Mouse (Mus musculus) cortical plate, adult 2 months (tissue): ENCODE data around the gene Fgfr2. TPM values are rescaled to one million over a fixed set of nuclear protein-coding genes. Genes with fewer than 3 reads are reported as not detected.

Source experiments
- H3K27ac ChIP-seq: fragments of 200-500 bp; 2 replicates; pipeline ENCODE4 v1.5.1; 2012; ENCODE audit warnings: low read length, control low read depth, inconsistent platforms; ENCODE audit not compliant: insufficient read depth
- H3K4me1 ChIP-seq: fragments of 200-500 bp; 2 replicates; pipeline ENCODE4 v1.6.1; 2011; ENCODE audit warnings: low read length; ENCODE audit not compliant: control insufficient read depth, insufficient read depth
- H3K4me3 ChIP-seq: fragments of 200-500 bp; 2 replicates; pipeline ENCODE4 v1.5.1; 2011; ENCODE audit warnings: mild to moderate bottlenecking, low read length, control low read depth; ENCODE audit not compliant: insufficient read depth
- CTCF ChIP-seq: fragments of 200-500 bp; IDR thresholded peaks from 2 replicates; pipeline ENCODE4 v1.5.1; 2011; ENCODE audit warnings: mild to moderate bottlenecking, control low read depth, low read length; ENCODE audit not compliant: insufficient read depth; ENCODE audit errors: extremely low read depth
- POLR2A ChIP-seq: fragments of 200-500 bp; IDR thresholded peaks from 2 replicates; pipeline ENCODE4 v1.6.1; 2011; ENCODE audit warnings: mild to moderate bottlenecking, low read length, control low read depth; ENCODE audit not compliant: insufficient read depth; ENCODE audit errors: extremely low read depth
- polyA plus RNA-seq: library from polyadenylated mRNA; depleted of rRNA; stranded (reverse); fragments of >200 nt; gene quantifications from 2 replicates; pipeline ENCODE4 v1.2.3, GENCODE M21; 2012

The Fgfr2 gene
- polyA plus RNA-seq, 1 experiment = 50.4 TPM

DNA sequence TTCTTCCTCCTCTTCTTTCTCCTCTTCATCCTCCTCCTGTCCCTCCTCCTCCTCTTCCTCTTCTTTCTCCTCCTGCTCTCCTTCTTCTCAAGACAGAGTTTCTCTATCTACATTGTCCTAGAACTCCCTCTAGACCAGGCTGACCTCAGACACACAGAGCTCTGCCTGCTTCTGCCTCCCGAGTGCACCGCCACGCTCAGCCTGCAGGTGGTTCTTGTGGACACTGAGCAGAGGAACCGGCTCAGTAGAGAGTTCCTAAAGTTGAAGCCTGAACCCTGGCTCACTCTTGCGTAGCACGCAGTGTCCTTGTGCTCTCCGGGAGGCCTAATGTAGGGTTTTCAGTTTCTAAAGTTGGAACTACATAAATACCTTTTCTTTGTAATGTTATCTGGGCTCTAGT is 418.0 kb downstream of the Fgfr2 start:
- H3K4me1 ChIP-seq = peaks cover 4% of the 10 kb centered on the region; the same call in 1 of the 2 replicates
- no peak for TF ChIP-seq POLR2A
- TF ChIP-seq CTCF = no peak
- H3K27ac ChIP-seq = no peak overlapping the region
- H3K4me3 ChIP-seq = no peak overlapping the region

- no peak overlapping the region for H3K27ac ChIP-seq
These were observed 418.8 kb downstream of the Fgfr2 start for GRCm38 (mm10) chr7:132704310-132704875.

DNA sequence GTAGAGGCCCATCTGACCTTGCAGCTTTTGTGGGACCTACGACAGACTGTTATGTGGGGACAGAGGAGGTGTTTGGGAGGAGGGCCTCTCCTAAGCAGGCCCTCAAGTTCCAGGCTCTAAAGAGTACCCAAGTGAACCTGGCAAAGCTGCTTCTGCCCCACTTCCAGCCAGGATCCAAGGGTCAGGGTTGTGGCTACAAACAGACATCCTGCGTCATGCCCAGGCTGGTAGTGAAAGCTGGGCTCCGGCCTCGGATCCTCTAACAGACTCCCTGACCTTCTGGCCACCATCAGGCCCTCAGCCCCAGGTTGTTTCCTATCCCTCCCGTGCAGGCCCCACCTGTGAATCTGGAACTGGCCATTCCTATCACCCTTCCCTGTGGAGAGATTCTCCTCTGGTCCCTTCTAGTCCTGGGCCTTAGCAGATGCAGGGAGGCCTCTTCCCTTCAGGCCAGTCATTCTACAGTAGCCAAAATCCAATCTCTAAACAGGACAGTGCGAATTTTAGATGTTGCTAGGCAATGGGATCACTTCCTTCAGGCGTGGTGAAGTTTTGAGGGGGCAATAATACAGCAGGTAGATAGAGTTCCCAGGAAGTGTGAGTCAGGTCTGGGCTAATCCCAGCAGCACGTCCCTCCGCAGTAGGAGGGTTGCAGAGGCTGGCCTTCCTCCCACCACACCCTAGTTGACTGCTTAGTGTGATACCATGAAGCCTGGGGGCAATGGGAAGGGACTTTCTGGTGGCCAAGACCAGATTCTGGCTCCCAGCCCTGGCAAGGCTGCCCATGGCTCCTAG is 419.4 kb downstream of the Fgfr2 start:
- TF ChIP-seq CTCF = no peak
- no peak for TF ChIP-seq POLR2A
- H3K4me1 ChIP-seq = peaks cover 4% of the 10 kb centered on the region; the same call in 1 of the 2 replicates
- H3K27ac ChIP-seq = no peak overlapping the region; the same call in 1 of the 2 replicates
- no peak overlapping the region for H3K4me3 ChIP-seq

More at GRCm38 (mm10) chr7:132704310-132704875, 418.8 kb downstream of the Fgfr2 start:
- Histone ChIP-seq H3K4me1 (peaks cover 4% of the 10 kb centered on the region; the same call in 1 of the 2 replicates), H3K4me3 (no peak overlapping the region)
- TF ChIP-seq CTCF (no peak), POLR2A (no peak)

GRCm38 (mm10) chr7:132702492-132703070 is 420.6 kb downstream of the Fgfr2 start:
- H3K4me1 ChIP-seq = peaks cover 4% of the 10 kb centered on the region; the same call in 1 of the 2 replicates
- no peak overlapping the region for H3K4me3 ChIP-seq
- peak overlapping the region; percentile 55 for H3K27ac ChIP-seq
- TF ChIP-seq POLR2A (no peak), CTCF (no peak)

- peak overlapping the region; percentile 55 for H3K27ac ChIP-seq
- H3K4me1 ChIP-seq = peaks cover 4% of the 10 kb centered on the region; the same call in 1 of the 2 replicates
These were observed 421.1 kb downstream of the Fgfr2 start for GRCm38 (mm10) chr7:132702024-132702423.

GRCm38 (mm10) chr7:132701412-132701811 is 421.7 kb downstream of the Fgfr2 start:
- TF ChIP-seq CTCF (no peak), POLR2A (no peak)
- H3K27ac ChIP-seq = peak overlapping the region; percentile 36; the same call in 1 of the 2 replicates

More at GRCm38 (mm10) chr7:132702024-132702423, 421.1 kb downstream of the Fgfr2 start:
- no peak for TF ChIP-seq POLR2A
- no peak for TF ChIP-seq CTCF
- H3K4me3 ChIP-seq = no peak overlapping the region

GRCm38 (mm10) chr7:132700107-132700506 is 423.0 kb downstream of the Fgfr2 start:
- Histone ChIP-seq H3K4me3 (no peak overlapping the region), H3K4me1 (peaks cover 4% of the 10 kb centered on the region; the same call in 1 of the 2 replicates), H3K27ac (no peak overlapping the region)
- no peak for TF ChIP-seq CTCF
- TF ChIP-seq POLR2A = no peak

More at GRCm38 (mm10) chr7:132701412-132701811, 421.7 kb downstream of the Fgfr2 start:
- no peak overlapping the region for H3K4me3 ChIP-seq
- peaks cover 4% of the 10 kb centered on the region; the same call in 1 of the 2 replicates for H3K4me1 ChIP-seq

- Histone ChIP-seq H3K4me1 (peaks cover 4% of the 10 kb centered on the region; the same call in 1 of the 2 replicates), H3K4me3 (no peak overlapping the region), H3K27ac (no peak overlapping the region)
- TF ChIP-seq POLR2A (no peak), CTCF (no peak)
These were observed 423.5 kb downstream of the Fgfr2 start for GRCm38 (mm10) chr7:132699639-132700038.

- H3K4me3 ChIP-seq = no peak overlapping the region
- no peak for TF ChIP-seq POLR2A
- no peak for TF ChIP-seq CTCF
- no peak overlapping the region for H3K27ac ChIP-seq
- peaks cover 4% of the 10 kb centered on the region; the same call in 1 of the 2 replicates for H3K4me1 ChIP-seq
These were observed 424.0 kb downstream of the Fgfr2 start for GRCm38 (mm10) chr7:132699165-132699564.

- no peak overlapping the region for H3K27ac ChIP-seq
- H3K4me3 ChIP-seq = no peak overlapping the region
- no peak for TF ChIP-seq POLR2A
- TF ChIP-seq CTCF = no peak
- H3K4me1 ChIP-seq = peaks cover 2% of the 10 kb centered on the region; the same call in 1 of the 2 replicates
These were observed 424.4 kb downstream of the Fgfr2 start for GRCm38 (mm10) chr7:132698737-132699136.
